Mouse (Mus musculus) macrophage (primary cell): ENCODE results near the gene Rab34. TPM values are rescaled to one million over a fixed set of nuclear protein-coding genes. Genes with fewer than 3 reads are reported as not detected.

Source experiments
- H3K27ac ChIP-seq: fragments of 350-480 bp; formaldehyde crosslinking; 2 replicates; pipeline ENCODE4 v1.9.0; 2021
- H3K36me3 ChIP-seq: fragments of 350-480 bp; formaldehyde crosslinking; 2 replicates; pipeline ENCODE4 v1.9.0; 2021; ENCODE audit errors: inconsistent target
- H3K4me3 ChIP-seq: fragments of 350-480 bp; formaldehyde crosslinking; 2 replicates; pipeline ENCODE4 v1.9.0; 2021; ENCODE audit errors: inconsistent target
- H3K79me2 ChIP-seq: fragments of 350-480 bp; formaldehyde crosslinking; 2 replicates; pipeline ENCODE4 v1.9.0; 2021; ENCODE audit errors: inconsistent target
- WGBS: methylation state at CpG from one replicate; pipeline ENCODE4 v1.1.7; 2026; ENCODE audit warnings: inconsistent platforms; ENCODE audit not compliant: missing documents; 5-methylcytosine and 5-hydroxymethylcytosine counted together
- polyA plus RNA-seq: library from polyadenylated mRNA; stranded (reverse); fragments of 250-400 nt; gene quantifications from 3 replicates; pipeline ENCODE4 v1.2.4, GENCODE M21; 2018; ENCODE audit warnings: inconsistent platforms

The Rab34 gene
- polyA plus RNA-seq, 1 experiment from 2014 or later, result 8.9 TPM

DNA sequence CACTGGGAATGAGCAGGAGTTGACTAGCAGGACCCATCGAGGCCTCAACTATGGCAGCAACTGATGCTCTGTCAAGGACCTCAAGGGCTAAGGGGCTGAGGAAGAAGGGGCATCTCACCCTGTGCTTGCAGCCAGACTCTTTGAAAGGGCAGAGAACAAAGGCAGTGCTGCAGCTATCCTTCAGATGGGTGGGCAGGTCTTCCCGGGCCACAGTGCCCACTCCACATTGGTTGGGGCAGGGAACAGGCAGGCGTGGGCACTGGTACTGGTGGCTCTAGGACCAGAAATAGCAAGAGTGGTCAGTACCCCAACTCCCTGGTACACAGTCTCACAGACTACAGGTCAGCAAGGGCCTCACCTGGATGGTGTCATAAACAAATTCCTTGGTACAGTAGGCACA is 27.6 kb upstream of the Rab34 start:
- H3K79me2 ChIP-seq, result no peaks in the 10 kb centered on the region
- H3K36me3 ChIP-seq, result no peaks in the 10 kb centered on the region
- H3K27ac ChIP-seq, result no peak overlapping the region
- 90% methylated on average over 3 of the region's 3 CpGs for WGBS
- no peak overlapping the region for H3K4me3 ChIP-seq

- WGBS, result 97% methylated on average over 14 of the region's 14 CpGs
- Histone ChIP-seq H3K27ac (no peak overlapping the region), H3K4me3 (no peak overlapping the region), H3K36me3 (no peaks in the 10 kb centered on the region), H3K79me2 (no peaks in the 10 kb centered on the region)
These were observed 27.1 kb upstream of the Rab34 start for GRCm38 (mm10) chr11:78161169-78161568.

- Histone ChIP-seq H3K4me3 (no peak overlapping the region), H3K79me2 (no peaks in the 10 kb centered on the region), H3K27ac (no peak overlapping the region), H3K36me3 (no peaks in the 10 kb centered on the region)
- WGBS, result 37% methylated on average over 4 of the region's 4 CpGs
These were observed 26.3 kb upstream of the Rab34 start for GRCm38 (mm10) chr11:78161968-78162367.

DNA sequence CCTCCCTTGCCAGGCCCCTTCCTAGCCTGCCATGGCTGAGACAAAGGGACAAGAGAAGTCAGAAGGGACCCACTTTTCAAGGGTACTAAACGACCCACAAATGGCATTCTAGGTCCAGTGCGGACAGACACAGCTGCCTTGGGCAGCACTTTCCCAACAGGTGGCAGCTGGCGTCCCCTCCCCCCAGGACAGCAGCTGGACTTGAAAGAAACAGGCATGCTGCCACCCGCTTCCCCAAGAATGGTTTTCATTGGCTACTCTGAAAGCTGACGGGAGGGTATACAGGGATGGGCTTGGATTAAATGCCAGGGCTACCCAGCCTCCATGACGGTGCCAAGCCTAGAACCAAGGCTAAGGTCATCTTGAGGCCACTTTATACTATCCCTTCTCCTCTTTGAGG is 25.7 kb upstream of the Rab34 start:
- Histone ChIP-seq H3K79me2 (no peaks in the 10 kb centered on the region), H3K4me3 (no peak overlapping the region), H3K27ac (no peak overlapping the region), H3K36me3 (no peaks in the 10 kb centered on the region)
- 86% methylated on average over 6 of the region's 6 CpGs for WGBS

- Histone ChIP-seq H3K36me3 (no peaks in the 10 kb centered on the region), H3K27ac (no peak overlapping the region), H3K4me3 (no peak overlapping the region), H3K79me2 (no peaks in the 10 kb centered on the region)
- 77% methylated on average over 2 of the region's 2 CpGs for WGBS
These were observed 25.2 kb upstream of the Rab34 start for GRCm38 (mm10) chr11:78163045-78163444.

DNA sequence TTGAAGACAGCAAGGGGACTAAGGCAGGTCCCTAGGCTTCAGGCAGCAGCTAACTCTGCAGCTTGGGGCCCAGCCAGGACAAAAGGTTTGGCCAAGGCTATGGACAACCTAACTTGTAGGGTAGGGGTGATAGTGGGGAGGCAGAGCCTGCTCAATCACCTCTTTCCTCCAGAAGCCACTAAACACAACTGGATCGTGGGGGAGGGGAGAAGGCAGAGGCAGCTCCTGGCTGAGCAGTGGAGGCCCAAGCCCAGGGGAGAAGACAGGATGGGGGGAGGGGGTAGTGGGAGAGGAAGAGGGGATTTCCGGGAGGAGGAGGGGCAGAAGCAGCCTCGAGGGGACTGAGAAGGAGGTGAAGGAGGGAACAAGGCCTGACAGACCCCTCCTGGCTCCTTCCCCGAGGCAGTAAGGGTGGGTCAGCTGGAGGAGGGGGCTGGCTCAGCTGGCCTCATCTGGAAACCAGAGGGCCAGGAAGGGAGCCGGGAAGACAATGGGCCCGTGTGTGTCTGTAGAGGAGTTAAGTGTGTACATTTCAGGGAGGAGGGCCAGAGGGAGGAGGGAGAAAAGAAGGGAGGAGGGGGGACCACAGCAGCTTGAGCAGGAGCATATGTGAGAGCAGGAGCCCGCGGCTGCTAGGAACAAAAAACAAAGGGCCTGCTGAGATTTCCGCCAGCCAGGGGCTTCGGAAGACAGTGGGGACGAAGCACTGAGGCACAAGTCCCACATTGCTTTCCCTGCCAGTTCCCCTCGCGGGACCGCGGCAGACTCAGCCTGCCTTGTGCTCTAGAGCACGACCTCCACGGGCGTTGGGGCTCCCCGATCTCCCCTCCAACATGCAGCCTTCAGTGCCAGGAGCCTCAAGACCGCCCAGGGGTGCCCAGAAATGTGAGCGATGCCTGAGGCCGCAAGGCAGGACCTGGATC is 24.3 kb upstream of the Rab34 start:
- Histone ChIP-seq H3K79me2 (no peaks in the 10 kb centered on the region), H3K27ac (no peak overlapping the region), H3K36me3 (no peaks in the 10 kb centered on the region), H3K4me3 (no peak overlapping the region)
- WGBS, result 15% methylated on average over 22 of the region's 22 CpGs

DNA sequence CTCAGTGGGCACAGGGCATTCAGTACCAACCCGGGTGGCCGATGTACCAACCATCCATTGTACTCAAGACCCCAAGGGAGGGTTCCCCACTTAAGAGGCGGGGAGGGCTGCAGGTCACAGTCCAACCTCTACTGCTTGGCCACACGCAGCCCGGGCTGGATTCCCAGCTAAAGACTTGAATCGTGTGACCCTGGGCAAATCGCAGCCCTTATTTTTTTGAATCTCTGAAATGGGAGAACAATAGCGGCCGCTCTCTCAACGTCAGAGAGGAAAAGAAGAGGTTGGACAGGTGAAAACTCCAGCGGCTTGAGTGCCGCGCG is 23.7 kb upstream of the Rab34 start:
- H3K27ac ChIP-seq, result no peak overlapping the region
- H3K36me3 ChIP-seq, result no peaks in the 10 kb centered on the region
- no peak overlapping the region for H3K4me3 ChIP-seq
- WGBS, result 8% methylated on average over 14 of the region's 14 CpGs
- no peaks in the 10 kb centered on the region for H3K79me2 ChIP-seq

DNA sequence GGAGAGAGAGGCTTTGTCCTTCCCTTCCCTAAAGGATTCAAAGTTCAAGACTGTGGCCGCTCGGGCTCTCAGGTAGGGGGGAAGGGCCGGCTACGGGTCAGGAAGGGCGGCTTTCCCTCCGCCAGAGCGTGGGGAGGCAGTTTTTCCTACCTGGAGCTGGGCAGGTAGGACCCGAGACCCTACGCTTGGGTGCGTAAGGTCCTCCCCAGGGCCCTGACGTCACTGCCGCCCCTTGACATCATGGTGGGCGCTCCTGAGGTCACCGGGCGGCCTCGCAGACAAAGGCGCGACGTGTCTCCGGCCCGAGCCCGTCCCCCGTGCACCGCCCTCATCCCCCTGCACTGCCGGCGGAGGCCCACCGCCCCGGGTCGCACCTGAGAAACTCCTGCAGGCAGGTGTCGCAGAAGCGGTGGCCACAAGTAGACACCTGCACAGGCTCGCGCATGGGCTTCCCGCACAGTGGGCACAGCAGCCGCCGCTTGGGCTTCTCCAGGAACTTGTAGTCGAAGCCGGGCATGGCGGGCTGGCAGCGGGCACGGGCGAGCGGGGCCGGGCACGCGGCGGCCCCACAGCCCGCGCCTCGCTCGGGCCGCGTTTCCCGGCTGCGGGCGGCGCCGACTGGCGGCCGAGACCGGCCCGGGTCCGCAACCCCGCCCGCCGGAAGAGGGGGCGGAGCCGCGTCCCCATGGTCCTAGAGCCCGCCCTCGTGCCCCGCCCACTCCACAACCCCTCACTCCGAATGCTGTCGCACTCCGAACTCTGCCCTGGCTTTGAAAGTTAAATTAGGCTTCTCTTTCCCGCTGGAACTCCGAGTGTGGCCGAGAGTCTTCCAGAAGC is 23.1 kb upstream of the Rab34 start, which contains the start of gene Traf4:
Gene Traf4 (minus strand): TSS at position 666 of the 837 bp plus-strand sequence.
- no peaks in the 10 kb centered on the region for H3K36me3 ChIP-seq
- H3K4me3 ChIP-seq, result peak within 1 kb of the TSS; percentile 22; the same call in 1 of the 2 replicates
- no peak within 1 kb of the TSS for H3K27ac ChIP-seq
- WGBS, result 1% methylated on average over 75 of the region's 78 CpGs
- H3K79me2 ChIP-seq, result no peaks in the 10 kb centered on the region

- H3K36me3 ChIP-seq, result no peaks in the 10 kb centered on the region
- H3K27ac ChIP-seq, result no peak overlapping the region
- H3K4me3 ChIP-seq, result peak overlapping the region; percentile 22; the same call in 1 of the 2 replicates
- WGBS, result 11% methylated on average over 16 of the region's 16 CpGs
- no peaks in the 10 kb centered on the region for H3K79me2 ChIP-seq
These were observed 22.5 kb upstream of the Rab34 start for GRCm38 (mm10) chr11:78165761-78166109.

DNA sequence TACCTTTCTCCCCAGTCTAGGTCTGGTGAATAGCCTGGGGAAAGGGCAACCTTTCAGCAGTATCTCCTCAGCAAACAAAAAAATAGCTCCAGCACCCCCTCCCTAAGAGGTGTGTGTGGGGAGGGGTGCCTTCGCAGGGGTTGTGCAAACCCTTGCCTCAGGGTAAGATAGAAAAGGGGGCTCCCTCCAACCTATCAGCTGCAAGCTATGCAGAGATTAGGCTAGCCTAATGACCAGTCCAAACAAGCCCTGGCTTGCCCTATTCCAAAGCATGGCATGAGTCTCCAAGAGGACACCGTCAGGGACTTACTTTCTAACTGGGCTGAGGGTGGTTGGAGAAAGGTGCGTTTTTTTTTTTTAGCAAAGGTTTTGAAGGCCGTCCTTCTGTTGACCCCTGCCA is 22.1 kb upstream of the Rab34 start:
- 90% methylated on average over 3 of the region's 4 CpGs for WGBS
- no peak overlapping the region for H3K27ac ChIP-seq
- H3K79me2 ChIP-seq, result no peaks in the 10 kb centered on the region
- H3K4me3 ChIP-seq, result no peak overlapping the region
- no peaks in the 10 kb centered on the region for H3K36me3 ChIP-seq

- Histone ChIP-seq H3K27ac (no peak overlapping the region), H3K79me2 (no peaks in the 10 kb centered on the region), H3K36me3 (no peaks in the 10 kb centered on the region), H3K4me3 (no peak overlapping the region)
- WGBS, result 89% methylated on average over 6 of the region's 6 CpGs
These were observed 21.6 kb upstream of the Rab34 start for GRCm38 (mm10) chr11:78166640-78167039.

DNA sequence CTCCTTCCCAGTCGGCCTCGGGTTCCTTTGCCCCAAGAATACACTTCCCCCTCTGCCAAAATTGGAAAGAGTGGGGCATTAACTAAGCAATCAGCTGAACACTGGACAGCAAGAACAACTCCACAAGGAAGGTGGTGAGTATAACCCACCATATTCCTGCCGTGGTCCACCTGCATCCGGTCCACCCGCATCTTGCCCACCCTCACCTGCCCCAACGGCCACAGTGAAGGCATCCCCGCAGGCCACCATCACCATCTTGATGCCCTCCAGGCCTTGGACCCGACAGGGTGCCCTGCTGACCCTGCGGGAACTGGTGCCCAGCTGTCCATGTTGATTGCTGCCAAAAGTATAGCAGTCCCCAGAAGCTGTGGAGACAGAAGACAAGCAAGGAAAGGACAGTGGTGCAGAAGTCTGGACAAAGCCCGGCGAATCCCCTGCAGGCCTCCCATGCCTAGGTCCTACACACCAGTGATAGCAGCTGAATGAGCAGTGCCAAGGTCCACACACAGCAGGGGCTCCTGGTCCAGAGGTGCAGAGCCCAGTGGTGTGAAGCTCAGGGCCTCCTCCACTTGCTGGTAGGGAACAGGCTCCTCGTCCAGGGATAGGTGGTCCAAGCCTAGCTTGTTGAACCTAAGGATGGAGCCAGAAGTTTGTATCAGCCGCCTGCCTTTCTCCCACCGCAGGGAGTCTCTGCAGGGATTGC is 20.8 kb upstream of the Rab34 start:
- Histone ChIP-seq H3K27ac (no peak overlapping the region), H3K79me2 (no peaks in the 10 kb centered on the region), H3K36me3 (no peaks in the 10 kb centered on the region), H3K4me3 (no peak overlapping the region)
- 95% methylated on average over 14 of the region's 14 CpGs for WGBS

DNA sequence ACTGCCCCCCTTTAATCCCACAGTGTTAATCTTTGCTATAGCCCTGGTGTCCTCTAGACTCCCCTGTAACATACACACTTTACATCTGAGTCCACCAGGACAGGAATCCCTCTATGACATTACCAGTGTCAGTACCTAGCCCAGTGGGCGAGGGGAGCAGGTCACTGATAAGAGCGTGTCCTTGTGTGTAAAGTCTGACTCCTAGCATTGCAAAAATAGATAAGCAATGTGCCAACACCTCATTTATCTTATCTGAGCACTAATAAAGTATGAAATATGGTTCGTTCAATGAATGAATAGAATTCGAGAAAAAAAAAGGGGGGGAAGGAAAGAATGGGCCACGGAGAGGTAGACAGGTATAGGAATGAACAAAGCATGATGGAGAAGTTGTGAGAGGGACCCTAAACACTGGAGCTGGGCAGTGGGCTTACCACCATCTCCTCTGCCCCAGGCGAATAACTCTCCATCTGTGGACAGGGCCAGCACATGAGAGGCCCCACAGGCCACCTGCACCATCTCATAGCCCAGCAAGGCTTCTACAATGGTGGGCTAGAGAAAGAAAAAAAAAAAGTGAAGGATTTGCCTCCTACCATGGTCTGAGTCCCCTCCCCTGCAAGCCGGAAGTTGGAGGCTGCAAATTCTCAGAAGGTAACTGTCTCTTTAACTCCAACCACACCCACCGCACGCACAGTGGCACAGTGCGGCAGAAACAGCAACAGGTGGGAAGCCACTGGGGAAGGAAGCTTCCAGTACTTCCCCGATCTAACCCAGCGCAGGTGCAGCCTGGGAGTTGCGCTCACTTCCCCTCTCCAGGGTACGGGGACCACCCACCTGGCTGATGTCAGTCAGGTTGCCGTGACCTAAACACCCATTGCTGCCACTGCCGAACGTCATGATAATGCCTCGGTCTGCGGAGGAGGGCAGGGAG is 19.4 kb upstream of the Rab34 start:
- Histone ChIP-seq H3K27ac (no peak overlapping the region), H3K79me2 (no peaks in the 10 kb centered on the region), H3K36me3 (no peaks in the 10 kb centered on the region), H3K4me3 (no peak overlapping the region)
- WGBS, result 28% methylated on average over 16 of the region's 19 CpGs

GRCm38 (mm10) chr11:78170306-78170705 is 17.9 kb upstream of the Rab34 start:
- no peaks in the 10 kb centered on the region for H3K36me3 ChIP-seq
- 96% methylated on average over 15 of the region's 15 CpGs for WGBS
- no peaks in the 10 kb centered on the region for H3K79me2 ChIP-seq
- no peak overlapping the region for H3K4me3 ChIP-seq
- no peak overlapping the region for H3K27ac ChIP-seq
